Mouse (Mus musculus) brain, embryonic 14.5 days (tissue): ENCODE data around the gene Atg10. TPM values are rescaled to one million over a fixed set of nuclear protein-coding genes. Genes with fewer than 3 reads are reported as not detected.

ENCODE experiments used
- DNase-seq: peaks from one replicate; pipeline ENCODE4 v3.0.0-alpha.2; 2011; ENCODE audit warnings: low read depth
- CTCF ChIP-seq: fragments of 200-500 bp; IDR thresholded peaks from 2 replicates; pipeline ENCODE4 v1.5.1; 2012; ENCODE audit warnings: inconsistent platforms, mild to moderate bottlenecking, moderate library complexity, borderline replicate concordance; ENCODE audit not compliant: insufficient read depth, insufficient read length; ENCODE audit errors: extremely low read depth
- POLR2A ChIP-seq: fragments of 200-500 bp; IDR thresholded peaks from 2 replicates; pipeline ENCODE4 v1.6.1; 2012; ENCODE audit warnings: mild to moderate bottlenecking, inconsistent platforms, borderline replicate concordance; ENCODE audit not compliant: poor library complexity, insufficient read depth, insufficient read length, severe bottlenecking; ENCODE audit errors: extremely low read depth
- polyA plus RNA-seq: library from polyadenylated mRNA; depleted of rRNA; stranded (reverse); fragments of >200 nt; gene quantifications from 2 replicates; pipeline ENCODE4 v1.2.3, GENCODE M21; 2012

Gene Atg10
- polyA plus RNA-seq, 1 experiment, result 4.9 TPM

DNA sequence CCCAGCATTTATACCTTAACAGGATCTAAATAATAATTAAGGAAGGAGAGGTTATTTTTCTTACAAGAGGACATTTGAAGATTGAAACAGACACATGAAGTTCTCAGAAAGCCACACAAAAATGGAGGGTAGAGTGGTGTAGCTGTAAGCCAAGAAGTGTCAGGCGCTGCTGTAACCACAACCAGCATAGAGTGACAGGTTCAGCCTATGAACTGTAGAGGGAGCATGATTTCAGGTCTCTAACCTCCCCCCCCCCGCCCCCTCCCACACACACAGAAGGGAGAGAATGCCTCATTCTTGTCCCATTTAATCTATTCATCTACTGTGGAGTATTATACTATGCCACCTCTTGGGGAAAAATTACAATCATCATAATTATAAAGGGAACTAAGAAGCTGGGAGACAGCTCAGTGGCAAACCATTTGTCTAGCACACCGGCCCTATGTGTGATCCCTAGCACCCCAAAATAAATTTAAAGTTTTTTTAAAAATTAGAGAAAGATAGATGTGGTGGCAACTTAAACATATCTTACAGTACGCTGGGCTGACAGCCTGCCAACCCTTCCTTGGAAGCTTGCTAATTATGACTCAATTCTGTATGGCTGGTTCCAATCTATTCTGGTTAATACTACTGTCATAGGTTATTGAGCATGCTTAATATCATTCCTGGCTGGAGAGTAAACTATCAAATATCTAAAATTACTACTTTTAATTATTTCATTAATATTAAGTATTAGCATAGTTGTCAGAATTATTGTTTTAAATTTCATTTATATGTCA lies 68.2 kb downstream of the Atg10 start:
- DNase-seq, result peak; percentile 45
- TF ChIP-seq POLR2A (no peak), CTCF (no peak)

DNA sequence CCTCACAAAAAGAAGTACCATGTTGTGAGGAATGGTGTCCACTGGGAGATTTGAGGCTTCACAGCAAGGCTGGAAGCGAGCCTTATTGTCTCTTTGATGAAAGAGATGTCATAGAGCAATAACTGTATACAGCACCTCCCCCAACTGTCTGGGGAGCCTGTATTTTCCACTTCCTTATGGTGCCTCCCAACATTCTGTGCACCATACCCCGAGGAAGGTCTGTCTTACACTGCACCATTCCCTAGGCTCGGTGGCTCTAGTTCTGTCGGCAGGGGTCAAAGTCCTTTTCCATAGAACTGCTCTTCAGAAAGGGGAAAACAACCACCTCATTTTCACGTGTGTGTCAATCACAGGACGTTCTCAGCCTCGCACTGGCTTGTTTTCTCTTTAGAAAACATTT lies 69.1 kb downstream of the Atg10 start:
- no peak for TF ChIP-seq CTCF
- TF ChIP-seq POLR2A, result no peak

DNA sequence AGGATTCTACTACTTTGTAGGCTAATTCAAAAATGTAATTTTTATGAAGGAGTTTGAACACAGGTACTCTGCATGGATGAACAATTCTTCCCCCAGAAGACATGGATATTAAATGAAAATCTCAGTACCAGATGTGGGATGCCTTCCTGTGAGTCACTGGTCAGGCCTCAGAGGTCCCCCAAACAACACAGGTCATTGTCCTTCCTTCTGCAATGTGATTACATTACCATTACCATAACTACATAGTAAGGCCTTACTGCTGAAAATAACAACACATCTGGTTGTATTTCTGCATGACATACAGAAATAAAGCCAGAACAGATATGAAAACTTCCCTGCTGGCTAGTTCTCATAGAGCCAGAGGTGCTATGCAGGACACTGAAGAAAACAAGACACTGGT lies 87.4 kb downstream of the Atg10 start:
- TF ChIP-seq POLR2A (no peak), CTCF (no peak)
- DNase-seq, result no peak

More for the DNA sequence above, 69.1 kb downstream of the Atg10 start:
- no peak for DNase-seq

DNA sequence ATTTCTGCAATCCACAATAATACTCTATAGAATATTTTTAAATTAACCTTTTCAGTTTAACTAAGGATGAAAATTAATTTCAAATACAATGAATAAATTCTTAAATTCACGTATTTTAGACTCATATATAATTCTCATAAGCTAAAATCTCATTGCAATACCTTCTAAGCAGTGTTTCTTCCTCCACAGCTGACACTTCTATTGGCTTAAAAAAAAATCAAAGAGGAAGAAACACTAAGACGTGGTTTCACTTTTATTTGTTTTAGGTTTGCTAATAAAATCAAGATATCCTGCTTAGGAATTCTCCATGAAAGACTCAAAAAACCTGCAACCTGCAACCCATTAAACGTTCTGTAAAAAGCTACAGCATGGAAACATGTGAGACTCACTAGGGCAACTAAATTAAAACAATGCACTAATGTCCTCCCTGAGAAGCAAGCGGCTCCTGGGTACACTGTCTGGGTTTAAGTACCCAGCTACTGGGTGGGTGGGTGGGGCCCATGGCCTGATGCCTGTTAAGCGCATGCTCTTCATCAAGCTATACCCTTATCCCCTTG lies 90.4 kb downstream of the Atg10 start:
- TF ChIP-seq CTCF (no peak), POLR2A (no peak)

DNA sequence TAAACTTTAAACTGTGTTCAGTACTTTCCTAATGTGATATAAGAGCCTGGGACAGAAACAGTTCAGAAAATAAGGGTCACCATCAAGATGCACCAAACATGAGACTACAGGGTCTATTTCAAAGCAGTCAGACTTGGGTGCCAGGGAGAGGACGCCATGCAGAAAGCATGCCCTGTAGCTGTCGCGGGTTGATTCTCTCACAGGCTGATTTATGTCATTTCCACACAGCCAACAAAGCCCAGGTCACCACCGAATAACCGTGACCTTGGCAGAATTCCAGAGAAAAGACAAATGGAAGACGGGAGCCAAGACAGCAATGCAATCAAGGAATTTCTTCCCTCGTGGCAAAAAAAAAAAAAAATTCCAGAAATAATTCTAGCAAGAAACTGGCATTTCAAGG lies 94.7 kb downstream of the Atg10 start:
- TF ChIP-seq POLR2A (no peak), CTCF (no peak)

More for the DNA sequence above, 90.4 kb downstream of the Atg10 start:
- DNase-seq, result no peak

GRCm38 (mm10) chr13:91128581-91128980 lies 95.2 kb downstream of the Atg10 start:
- peak; percentile 78 for DNase-seq
- TF ChIP-seq POLR2A (no peak), CTCF (no peak)

More for the DNA sequence above, 94.7 kb downstream of the Atg10 start:
- peak; percentile 59 for DNase-seq

- no peak for TF ChIP-seq CTCF
- TF ChIP-seq POLR2A, result no peak
- no peak for DNase-seq
Observed at GRCm38 (mm10) chr13:91118156-91118555, 105.6 kb downstream of the Atg10 start.

- TF ChIP-seq CTCF, result no peak
- TF ChIP-seq POLR2A, result no peak
- no peak for DNase-seq
Observed at GRCm38 (mm10) chr13:91114880-91115279, 108.9 kb downstream of the Atg10 start.

- TF ChIP-seq CTCF (no peak), POLR2A (no peak)
- no peak for DNase-seq
Observed at GRCm38 (mm10) chr13:91107308-91107946, 116.3 kb downstream of the Atg10 start.

GRCm38 (mm10) chr13:91102238-91102637 lies 121.5 kb downstream of the Atg10 start:
- no peak for DNase-seq
- TF ChIP-seq POLR2A (no peak), CTCF (peak; percentile 13; the same call in 1 of the 2 replicates)

- peak; percentile 31 for DNase-seq
- TF ChIP-seq CTCF, result no peak
- TF ChIP-seq POLR2A, result no peak
Observed at GRCm38 (mm10) chr13:91100417-91100816, 123.4 kb downstream of the Atg10 start.
